Mouse (Mus musculus) CD4-positive helper T cell, adult 2 months (primary cell): ENCODE measurements at regions not wholly inside any gene's neighbourhood (a gene's known extent, or its start where the extent isn't known, plus 50 kb on each side); places are given as distances from the start of the nearest gene placed in this dataset.
"Not testable (repeated sequence)": the region's sequence is repeated elsewhere in the genome, so short reads cannot be mapped to it uniquely, and the experiment has no call there.

Experiments
- DNase-seq: peaks from one replicate; pipeline ENCODE4 v3.0.0-alpha.2; 2012; ENCODE audit warnings: low read depth, missing footprints, low spot score

GRCm38 (mm10) chr2:17898780-17899179 lies 98.0 kb downstream of the H2al2a start:
- no peak for DNase-seq

GRCm38 (mm10) chr2:17896036-17896435 lies 100.7 kb downstream of the H2al2a start:
- no peak for DNase-seq

- not testable (repeated sequence) for DNase-seq
These were observed 104.1 kb downstream of the H2al2a start for GRCm38 (mm10) chr2:17892661-17893060.

GRCm38 (mm10) chr2:17887699-17888098 lies 109.1 kb downstream of the H2al2a start:
- DNase-seq, result no peak

GRCm38 (mm10) chr2:17882389-17882788 lies 114.4 kb downstream of the H2al2a start:
- DNase-seq, result no peak

GRCm38 (mm10) chr2:17880800-17881717 lies 115.7 kb downstream of the H2al2a start:
- DNase-seq, result no peak

GRCm38 (mm10) chr2:17877901-17878300 lies 118.9 kb downstream of the H2al2a start:
- no peak for DNase-seq

GRCm38 (mm10) chr2:17876942-17877341 lies 119.8 kb downstream of the H2al2a start:
- DNase-seq, result no peak

GRCm38 (mm10) chr2:17876155-17876554 lies 120.6 kb downstream of the H2al2a start:
- DNase-seq, result no peak

GRCm38 (mm10) chr2:17870562-17870961 lies 126.2 kb downstream of the H2al2a start:
- peak; percentile 19 for DNase-seq

- DNase-seq, result no peak
These were observed 128.6 kb downstream of the H2al2a start for GRCm38 (mm10) chr2:17868145-17868544.

- DNase-seq, result no peak
These were observed 129.4 kb downstream of the H2al2a start for GRCm38 (mm10) chr2:17867341-17867740.

GRCm38 (mm10) chr2:17861765-17862495 lies 130.7 kb upstream of the Nebl start:
- DNase-seq, result peak; percentile 18

GRCm38 (mm10) chr2:17860922-17861559 lies 129.8 kb upstream of the Nebl start:
- no peak for DNase-seq

- no peak for DNase-seq
These were observed 128.0 kb upstream of the Nebl start for GRCm38 (mm10) chr2:17859234-17859633.

GRCm38 (mm10) chr2:17858326-17858725 lies 127.1 kb upstream of the Nebl start:
- no peak for DNase-seq

- DNase-seq, result peak; percentile 11
These were observed 124.5 kb upstream of the Nebl start for GRCm38 (mm10) chr2:17855566-17856264.

GRCm38 (mm10) chr2:17854088-17854487 lies 122.8 kb upstream of the Nebl start:
- no peak for DNase-seq

GRCm38 (mm10) chr2:17853500-17854011 lies 122.3 kb upstream of the Nebl start:
- no peak for DNase-seq

GRCm38 (mm10) chr2:17852740-17853499 lies 121.7 kb upstream of the Nebl start:
- DNase-seq, result no peak

GRCm38 (mm10) chr2:17850741-17851140 lies 119.5 kb upstream of the Nebl start:
- no peak for DNase-seq
